Mouse (Mus musculus): ENCODE measurements at regions not wholly inside any gene's neighbourhood (a gene's known extent, or its start where the extent isn't known, plus 50 kb on each side); places are given as distances from the start of the nearest gene placed in this dataset.

GRCm38 (mm10) chr15:36364757-36365156 is 642.8 kb downstream of the Zfp706 start:
- TF ChIP-seq CTCF (IDR thresholded peaks at IDR 0.05; ENCODE audit: control insufficient read depth, insufficient read depth, low read length) (no peak), POLR2A (IDR thresholded peaks at IDR 0.05; ENCODE audit: borderline replicate concordance, control insufficient read depth, low read depth, low read length) (no peak)

Data from bone marrow, adult 2 months (tissue).